Mouse (Mus musculus) kidney, adult 2 months (tissue): Measurements from ENCODE around the gene Ppme1.

Experiments used
- CTCF ChIP-seq: fragments of 200-500 bp; conservative IDR thresholded peaks from 2 replicates; pipeline ENCODE4 v1.5.1; 2011; ENCODE audit warnings: low read depth, mild to moderate bottlenecking, control low read depth, low read length, moderate library complexity, mixed read lengths; ENCODE audit not compliant: insufficient read depth, insufficient read length
- POLR2A ChIP-seq: fragments of 200-500 bp; IDR thresholded peaks from one replicate; pipeline ENCODE4 v1.6.1; 2011; ENCODE audit warnings: low read depth, low read length, control low read depth

DNA sequence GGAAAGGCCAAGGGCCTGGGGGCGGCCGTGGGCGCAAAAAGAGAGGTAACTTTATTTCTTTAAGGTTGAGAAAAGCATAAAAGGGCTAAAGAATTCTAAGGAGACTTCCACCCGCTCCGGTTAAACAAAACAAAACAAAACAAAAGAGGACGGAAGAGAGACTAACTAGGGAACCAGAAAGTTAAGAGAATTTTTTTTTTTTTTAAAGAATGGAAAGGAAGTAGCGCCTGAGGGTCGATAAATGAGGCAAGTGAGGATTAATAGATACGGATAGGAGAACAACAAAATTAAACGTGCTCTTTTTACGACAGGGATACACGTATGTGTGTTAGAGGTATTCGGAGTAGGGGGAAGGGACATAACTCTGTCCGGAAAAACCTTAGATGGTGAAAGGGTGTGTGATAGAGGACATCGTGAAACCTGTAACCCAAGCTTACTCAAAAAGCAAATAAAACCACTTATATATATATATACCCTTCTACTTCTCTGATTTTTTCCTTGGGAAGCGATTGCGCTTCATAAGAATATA, 409 bp upstream of the Ppme1 start:
- TF ChIP-seq CTCF (no peak), POLR2A (no peak)
